Mouse (Mus musculus) embryonic facial prominence, embryonic 10.5 days (tissue): ENCODE results near the gene Slc12a7. TPM values are rescaled to one million over a fixed set of nuclear protein-coding genes. Genes with fewer than 3 reads are reported as not detected.
A peak's percentile ranks its signal among the peaks of the same experiment; 100 is the strongest.

ENCODE experiments used
- DNase-seq: peaks from one replicate; pipeline ENCODE4 v3.0.0-alpha.2; 2017; ENCODE audit warnings: low spot score
- H3K27ac ChIP-seq: fragments of 300-500 bp; sonication (generic); replicated peaks from 2 replicates; pipeline ENCODE4 v1.5.1; 2016; ENCODE audit warnings: mild to moderate bottlenecking
- H3K27me3 ChIP-seq: fragments of 300-500 bp; sonication (generic); replicated peaks from 2 replicates; pipeline ENCODE4 v1.6.1; 2016; ENCODE audit warnings: low read depth, mild to moderate bottlenecking; ENCODE audit not compliant: poor library complexity, severe bottlenecking
- H3K36me3 ChIP-seq: fragments of 300-500 bp; sonication (generic); replicated peaks from 2 replicates; pipeline ENCODE4 v1.6.1; 2016; ENCODE audit warnings: mild to moderate bottlenecking, moderate library complexity
- H3K4me1 ChIP-seq: fragments of 300-500 bp; sonication (generic); 2 replicates; pipeline ENCODE4 v1.6.1; 2016
- H3K4me3 ChIP-seq: fragments of 300-500 bp; sonication (generic); 2 replicates; pipeline ENCODE4 v1.5.1; 2016; ENCODE audit warnings: mild to moderate bottlenecking, moderate library complexity
- H3K9me3 ChIP-seq: fragments of 300-500 bp; sonication (generic); 2 replicates; pipeline ENCODE4 v1.6.1; 2016; ENCODE audit warnings: mild to moderate bottlenecking
- WGBS: fragments of 180-500 bp; shearing (Covaris S2); methylation state at CpG from one replicate; pipeline ENCODE4 v1.1.7; 2016; 5-methylcytosine and 5-hydroxymethylcytosine counted together
- polyA plus RNA-seq: library from polyadenylated mRNA; unstranded; fragments of >200 nt; fragmentation: Nextera tagmentation; extraction: Ambion mirVana; gene quantifications from 2 replicates; pipeline ENCODE4 v1.2.1, GENCODE M21; 2016

Slc12a7 gene
- polyA plus RNA-seq, 1 experiment from 2014 or later, result 53.5 TPM

DNA sequence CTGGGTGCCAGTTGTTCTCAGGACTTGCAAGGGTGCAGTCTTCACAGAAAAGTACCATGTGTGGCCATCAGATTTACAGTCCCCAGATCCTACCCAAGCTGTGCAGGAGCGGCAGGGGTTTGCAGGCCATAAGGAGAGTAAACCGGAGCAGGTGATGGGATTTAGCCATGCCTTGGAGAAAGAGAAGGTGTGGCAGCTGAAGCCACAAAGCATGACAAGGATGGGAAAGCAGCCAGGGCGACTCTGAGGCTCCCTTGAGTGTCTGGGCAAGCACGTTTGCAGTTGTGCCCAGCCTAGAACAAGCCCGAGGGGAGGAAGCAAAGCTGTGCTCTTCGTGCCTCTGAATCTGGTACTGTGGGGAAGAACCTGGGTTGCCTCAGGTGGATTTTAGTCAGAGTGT lies 17.5 kb downstream of the Slc12a7 start:
- peaks cover 27% of the 10 kb centered on the region for H3K4me1 ChIP-seq

DNA sequence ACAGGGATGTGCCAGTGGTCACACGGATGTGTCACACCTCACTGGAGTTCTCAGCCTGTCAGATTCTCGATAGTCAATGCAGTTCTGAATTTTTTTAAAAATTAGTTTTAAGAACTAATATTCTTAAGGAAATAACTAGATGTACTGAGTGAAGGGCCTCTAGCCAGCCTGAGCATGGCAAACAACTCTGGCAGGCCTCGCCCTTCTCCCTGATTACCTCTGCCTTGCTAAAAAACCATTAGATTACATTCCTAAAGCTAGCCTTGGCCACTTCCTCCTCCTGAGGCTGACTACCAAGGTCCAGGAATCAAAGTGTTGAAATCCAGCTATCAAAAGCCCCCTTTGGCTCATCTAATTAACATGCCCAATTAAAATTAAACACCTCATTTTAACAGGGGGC lies 18.4 kb downstream of the Slc12a7 start:
- Histone ChIP-seq H3K27ac (no peak overlapping the region), H3K4me1 (peaks cover 27% of the 10 kb centered on the region), H3K9me3 (no peaks in the 10 kb centered on the region), H3K27me3 (peaks cover 29% of the 10 kb centered on the region), H3K4me3 (no peak overlapping the region), H3K36me3 (no peaks in the 10 kb centered on the region)
- WGBS, result 90% methylated on average over 3 of the region's 3 CpGs
- no peak for DNase-seq

More for the DNA sequence above, 17.5 kb downstream of the Slc12a7 start:
- Histone ChIP-seq H3K9me3 (no peaks in the 10 kb centered on the region), H3K36me3 (no peaks in the 10 kb centered on the region), H3K27me3 (peaks cover 29% of the 10 kb centered on the region), H3K27ac (no peak overlapping the region), H3K4me3 (no peak overlapping the region)
- 65% methylated on average over 6 of the region's 6 CpGs for WGBS
- DNase-seq, result no peak

DNA sequence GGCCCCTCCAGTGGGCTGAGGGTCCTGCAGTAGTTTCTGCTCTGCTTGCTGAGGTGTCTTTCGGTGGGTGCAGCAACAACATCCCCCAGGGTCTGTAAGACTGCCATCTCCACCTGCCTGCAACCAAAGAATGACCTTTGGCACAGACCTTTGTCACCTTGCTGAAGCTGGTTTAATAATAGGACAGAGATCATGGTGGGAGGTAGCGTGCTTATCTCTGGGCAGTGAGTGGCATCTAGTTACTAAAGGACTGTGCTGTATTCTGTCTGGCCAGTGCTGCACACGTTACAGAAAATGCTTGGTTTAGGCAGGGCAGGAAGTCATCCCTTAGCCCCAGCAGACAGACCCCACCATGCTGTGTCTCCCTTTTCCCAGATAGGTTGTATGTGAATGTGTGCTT lies 22.9 kb downstream of the Slc12a7 start:
- DNase-seq, result no peak
- Histone ChIP-seq H3K9me3 (no peaks in the 10 kb centered on the region), H3K27ac (no peak overlapping the region), H3K27me3 (0 out of 2 replicates have a peak, but pooled peaks cover 1% of the 10 kb centered on the region), H3K36me3 (no peaks in the 10 kb centered on the region), H3K4me1 (peaks cover 8% of the 10 kb centered on the region; the same call in 1 of the 2 replicates), H3K4me3 (no peak overlapping the region)
- 68% methylated on average over 3 of the region's 3 CpGs for WGBS

DNA sequence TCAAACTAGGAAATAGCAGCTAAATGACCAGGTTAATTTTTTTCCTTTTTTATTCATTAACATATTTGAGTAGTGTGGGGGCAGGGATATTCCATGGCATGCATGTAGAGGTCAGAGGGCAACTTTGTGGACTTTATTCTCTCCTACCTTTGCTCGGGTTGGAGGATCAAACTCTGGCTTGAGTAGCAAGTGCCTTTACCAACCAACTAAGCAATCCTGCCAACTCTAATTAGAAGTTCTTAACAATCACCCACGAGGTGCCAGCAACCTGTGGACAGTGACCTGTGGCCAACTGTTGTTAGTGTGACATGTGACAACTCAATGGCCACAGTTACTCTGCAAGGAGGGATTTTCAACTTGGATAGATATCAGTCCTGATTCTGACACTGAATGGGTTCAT lies 24.0 kb downstream of the Slc12a7 start:
- H3K4me1 ChIP-seq, result peaks cover 8% of the 10 kb centered on the region; the same call in 1 of the 2 replicates
- H3K9me3 ChIP-seq, result no peaks in the 10 kb centered on the region
- H3K4me3 ChIP-seq, result no peak overlapping the region
- DNase-seq, result no peak
- no peak overlapping the region for H3K27ac ChIP-seq
- 62% methylated on average over 2 of the region's 2 CpGs for WGBS
- H3K36me3 ChIP-seq, result no peaks in the 10 kb centered on the region
- no peaks in the 10 kb centered on the region for H3K27me3 ChIP-seq

DNA sequence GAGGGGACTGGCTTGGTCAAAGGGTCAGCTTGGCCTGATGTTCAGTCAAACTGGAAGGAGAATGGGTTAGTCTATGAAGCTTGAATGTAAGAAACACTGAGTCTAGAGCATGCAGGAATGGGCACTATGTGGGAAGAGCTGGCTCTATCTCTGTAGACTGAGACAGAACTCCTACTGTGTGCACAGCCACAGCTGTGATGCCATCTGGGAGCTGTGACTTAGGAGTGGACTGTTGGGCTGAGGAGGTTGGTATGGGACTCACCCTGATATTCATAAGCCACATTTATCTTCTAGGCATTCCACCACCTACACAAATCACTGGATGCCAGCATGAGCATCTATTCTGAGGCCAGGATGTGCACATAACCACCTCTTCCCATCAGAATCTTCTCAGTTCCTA lies 24.5 kb downstream of the Slc12a7 start:
- no peak overlapping the region for H3K4me3 ChIP-seq
- peaks cover 8% of the 10 kb centered on the region; the same call in 1 of the 2 replicates for H3K4me1 ChIP-seq
- no peaks in the 10 kb centered on the region for H3K9me3 ChIP-seq
- no peaks in the 10 kb centered on the region for H3K27me3 ChIP-seq
- no peaks in the 10 kb centered on the region for H3K36me3 ChIP-seq
- no peak overlapping the region for H3K27ac ChIP-seq
- no peak for DNase-seq

DNA sequence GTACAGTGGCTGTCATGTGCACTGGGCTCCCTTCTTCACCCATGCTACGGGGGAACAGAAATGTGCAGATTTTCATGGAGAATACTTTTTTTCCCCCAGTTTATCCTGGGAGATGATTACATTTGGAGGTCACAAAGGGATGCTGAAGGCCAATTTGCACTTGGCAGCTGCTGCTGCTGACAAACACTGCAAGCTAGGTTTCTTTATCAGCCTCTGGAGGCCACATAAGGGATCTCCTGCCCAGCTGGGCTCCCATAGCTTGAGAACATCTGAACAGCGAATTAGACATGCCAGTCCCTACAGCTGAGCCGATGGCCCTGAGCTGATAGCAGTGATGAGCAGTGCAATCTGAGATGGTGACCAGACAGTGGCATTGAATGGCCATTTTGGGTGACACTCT lies 26.7 kb downstream of the Slc12a7 start:
- Histone ChIP-seq H3K36me3 (no peaks in the 10 kb centered on the region), H3K4me1 (peaks cover 12% of the 10 kb centered on the region), H3K4me3 (no peak overlapping the region), H3K27me3 (no peaks in the 10 kb centered on the region), H3K9me3 (no peaks in the 10 kb centered on the region), H3K27ac (no peak overlapping the region)
- 84% methylated on average over 3 of the region's 3 CpGs for WGBS
- no peak for DNase-seq

DNA sequence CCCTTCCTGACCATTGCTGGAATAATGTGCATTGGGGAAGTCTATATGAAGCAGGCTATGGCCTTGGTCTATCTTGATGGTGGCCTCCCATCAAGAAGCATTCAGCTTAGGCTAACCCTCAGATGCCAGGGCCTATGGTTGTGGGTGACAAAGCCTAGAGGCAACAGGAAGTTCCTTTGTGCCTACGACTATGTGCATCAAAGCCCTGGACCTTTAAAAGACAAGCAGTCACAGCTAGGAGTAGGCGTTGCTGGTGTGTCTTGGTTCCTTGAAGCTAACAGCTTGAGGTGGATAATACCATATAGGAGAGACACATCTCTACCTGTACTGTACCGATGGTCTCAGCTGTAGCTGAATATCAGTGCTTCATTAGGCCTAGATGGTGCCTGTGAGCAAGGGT lies 27.2 kb downstream of the Slc12a7 start:
- WGBS, result 87% methylated on average over 3 of the region's 3 CpGs
- Histone ChIP-seq H3K4me1 (peaks cover 18% of the 10 kb centered on the region), H3K4me3 (no peak overlapping the region), H3K27ac (no peak overlapping the region), H3K9me3 (no peaks in the 10 kb centered on the region), H3K36me3 (no peaks in the 10 kb centered on the region), H3K27me3 (no peaks in the 10 kb centered on the region)
- no peak for DNase-seq

DNA sequence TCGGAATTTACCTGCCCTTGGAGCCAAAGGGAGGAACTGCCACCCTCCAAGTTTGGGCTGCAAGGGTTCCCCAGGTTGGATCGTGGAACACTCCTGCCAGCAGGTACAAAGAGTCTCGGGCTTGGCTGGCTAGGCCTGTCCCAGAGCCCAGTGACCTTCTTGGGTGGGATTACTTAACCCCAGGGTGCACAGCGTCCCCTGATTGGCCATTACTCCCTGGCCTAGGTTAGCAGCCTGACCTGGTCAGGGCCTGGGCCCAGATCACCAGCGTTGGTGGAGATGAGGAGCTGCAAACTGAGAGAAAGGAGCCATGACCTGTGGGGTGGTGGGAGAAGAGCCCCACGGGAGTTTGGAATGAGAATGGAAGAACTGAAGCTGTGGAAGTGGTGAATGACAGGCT lies 30.0 kb downstream of the Slc12a7 start:
- H3K27ac ChIP-seq, result peak overlapping the region; percentile 93
- H3K4me1 ChIP-seq, result peaks cover 46% of the 10 kb centered on the region
- no peaks in the 10 kb centered on the region for H3K9me3 ChIP-seq
- peak overlapping the region; percentile 82 for H3K4me3 ChIP-seq
- WGBS, result 30% methylated on average over 6 of the region's 6 CpGs
- no peak for DNase-seq
- H3K36me3 ChIP-seq, result peaks cover 20% of the 10 kb centered on the region
- no peaks in the 10 kb centered on the region for H3K27me3 ChIP-seq

DNA sequence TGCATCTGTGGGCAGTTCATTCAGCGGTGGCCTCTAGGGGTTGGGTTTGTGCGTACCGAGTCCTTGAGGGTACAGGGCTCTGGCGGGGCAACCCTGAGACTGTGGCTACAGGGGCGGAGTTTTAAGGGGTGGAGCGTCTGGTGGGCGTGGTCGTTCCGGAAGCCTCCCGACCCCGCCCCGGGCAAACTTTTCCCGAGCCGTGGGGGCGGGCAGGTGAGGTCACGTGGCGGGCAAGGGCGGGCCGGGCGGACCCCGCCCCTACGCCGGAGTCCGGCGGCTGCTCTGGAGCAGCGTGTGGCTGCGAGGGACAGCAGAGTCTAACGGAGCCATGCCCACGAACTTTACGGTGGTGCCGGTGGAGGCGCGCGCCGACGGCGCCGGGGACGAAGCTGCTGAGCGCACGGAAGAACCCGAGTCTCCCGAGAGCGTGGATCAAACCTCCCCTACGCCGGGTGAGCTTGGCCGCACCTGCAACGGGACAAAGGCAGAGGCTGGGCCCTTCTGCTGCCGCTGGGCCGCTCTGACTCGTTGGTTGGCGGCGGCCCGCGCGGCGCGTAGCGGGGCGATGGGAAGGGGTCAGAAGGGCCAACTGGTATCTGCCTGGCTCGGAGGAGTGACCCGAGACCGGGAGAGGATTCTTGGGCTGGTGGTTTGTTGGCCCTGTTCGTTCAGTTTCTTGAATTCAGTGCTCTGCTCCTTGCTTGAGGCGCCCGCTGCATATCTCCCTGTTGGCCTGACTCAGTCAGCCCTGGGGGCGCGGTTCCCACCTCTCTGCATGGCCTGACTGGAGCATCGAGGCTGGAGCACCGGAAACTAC lies 30.8 kb downstream of the Slc12a7 start:
- H3K4me3 ChIP-seq, result peak overlapping the region; percentile 82
- DNase-seq, result peak; percentile 97
- peaks cover 53% of the 10 kb centered on the region for H3K4me1 ChIP-seq
- H3K27me3 ChIP-seq, result no peaks in the 10 kb centered on the region
- H3K27ac ChIP-seq, result peak overlapping the region; percentile 93
- H3K36me3 ChIP-seq, result peaks cover 27% of the 10 kb centered on the region
- H3K9me3 ChIP-seq, result no peaks in the 10 kb centered on the region
- under 1% methylated on average over 70 of the region's 70 CpGs for WGBS

DNA sequence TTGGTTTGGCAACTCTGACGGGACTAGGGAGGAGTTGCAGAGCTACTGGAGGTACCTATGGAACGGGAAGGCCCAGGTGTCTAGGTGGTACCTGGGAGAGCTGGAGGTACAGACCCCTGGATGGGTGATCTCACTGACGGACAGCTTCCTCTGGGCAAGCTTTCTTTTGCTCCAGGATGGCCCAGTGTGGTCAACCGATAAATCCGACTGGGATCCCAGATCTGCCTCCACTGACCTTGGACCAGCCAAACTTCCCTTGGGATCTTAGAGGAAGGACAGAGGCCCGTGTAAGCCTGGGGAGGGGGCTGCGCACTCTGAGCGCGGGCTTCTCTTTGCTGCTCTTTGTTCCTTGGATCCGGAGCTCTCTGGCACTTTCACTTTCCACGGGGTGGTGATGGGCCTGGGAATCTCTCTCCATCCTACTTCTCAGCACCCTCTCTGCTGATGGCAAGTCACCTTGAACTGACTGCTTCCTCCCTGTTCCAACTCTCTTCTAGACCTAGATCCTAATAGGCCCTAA lies 31.4 kb downstream of the Slc12a7 start:
- Histone ChIP-seq H3K9me3 (no peaks in the 10 kb centered on the region), H3K27me3 (no peaks in the 10 kb centered on the region), H3K4me1 (peaks cover 59% of the 10 kb centered on the region), H3K4me3 (peak overlapping the region; percentile 82), H3K27ac (peak overlapping the region; percentile 93), H3K36me3 (peaks cover 33% of the 10 kb centered on the region)
- peak; percentile 63 for DNase-seq
- under 1% methylated on average over 11 of the region's 11 CpGs for WGBS

DNA sequence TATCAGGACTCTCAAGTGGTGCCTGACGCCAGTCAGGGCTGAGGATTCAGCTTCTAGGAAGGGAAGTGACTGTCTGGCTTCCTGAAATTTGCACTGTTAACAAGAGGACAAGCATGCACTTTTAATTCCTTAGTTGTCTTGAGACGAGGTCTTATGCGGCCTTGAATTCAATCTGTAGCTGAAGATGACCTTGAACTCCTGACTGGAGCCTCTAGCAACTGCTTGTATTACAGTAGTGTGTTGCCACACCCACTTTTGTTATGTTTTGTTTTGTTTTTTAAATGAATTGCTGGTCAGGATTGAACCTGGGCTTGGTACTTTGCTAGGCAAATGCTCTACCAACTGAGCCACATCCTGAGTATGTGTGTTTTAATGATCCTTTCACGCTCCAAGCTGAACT lies 32.5 kb downstream of the Slc12a7 start:
- Histone ChIP-seq H3K9me3 (no peaks in the 10 kb centered on the region), H3K36me3 (peaks cover 44% of the 10 kb centered on the region), H3K4me3 (peak overlapping the region; percentile 82), H3K27ac (peak overlapping the region; percentile 93; the same call in 1 of the 2 replicates), H3K4me1 (peaks cover 70% of the 10 kb centered on the region), H3K27me3 (no peaks in the 10 kb centered on the region)
- DNase-seq, result no peak
- 71% methylated on average over 4 of the region's 4 CpGs for WGBS

DNA sequence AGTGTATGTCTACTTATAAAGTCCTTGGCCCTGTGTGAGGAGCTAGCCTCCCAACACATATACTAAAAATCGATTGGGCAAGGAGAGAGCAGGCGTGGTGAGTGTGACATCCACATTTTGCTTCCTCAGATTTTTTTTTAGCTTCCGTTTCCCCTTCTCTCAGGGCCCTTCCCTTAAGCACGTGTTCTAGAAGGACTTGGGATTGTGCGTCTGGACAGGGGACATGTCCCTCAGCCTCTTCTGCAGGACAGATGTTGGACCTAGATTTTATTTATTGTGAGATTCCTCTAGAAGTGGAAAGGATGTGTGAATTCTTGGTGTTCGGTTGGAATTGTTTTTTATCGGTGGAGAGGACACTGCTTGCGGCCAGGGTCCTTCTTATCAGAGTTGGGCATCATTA lies 34.3 kb downstream of the Slc12a7 start:
- H3K4me1 ChIP-seq, result peaks cover 86% of the 10 kb centered on the region
- no peaks in the 10 kb centered on the region for H3K9me3 ChIP-seq
- WGBS, result 88% methylated on average over 8 of the region's 8 CpGs
- no peak for DNase-seq
- H3K36me3 ChIP-seq, result peaks cover 52% of the 10 kb centered on the region
- no peak overlapping the region for H3K27ac ChIP-seq
- H3K27me3 ChIP-seq, result no peaks in the 10 kb centered on the region
- no peak overlapping the region for H3K4me3 ChIP-seq

DNA sequence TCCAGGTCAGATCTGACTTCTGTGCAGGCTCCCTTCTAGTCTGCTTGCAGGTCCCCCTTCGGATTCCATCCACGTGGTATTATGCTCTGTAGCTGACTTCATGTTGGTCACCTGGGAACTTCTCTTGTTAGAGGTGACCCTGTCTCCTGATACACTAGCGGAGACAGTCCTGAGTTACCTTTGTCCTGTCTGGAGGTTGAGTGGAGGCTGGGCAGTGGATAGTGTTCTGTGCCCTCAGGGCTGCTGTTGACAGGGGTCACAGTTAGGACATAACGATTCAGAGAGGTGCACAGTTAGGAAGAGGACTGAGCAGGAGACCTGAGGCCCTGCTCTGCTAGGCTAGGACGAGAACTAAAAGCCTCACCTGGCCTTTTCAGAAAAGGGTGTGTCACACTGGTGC lies 34.9 kb downstream of the Slc12a7 start:
- Histone ChIP-seq H3K9me3 (no peaks in the 10 kb centered on the region), H3K36me3 (peaks cover 55% of the 10 kb centered on the region), H3K27ac (no peak overlapping the region), H3K27me3 (no peaks in the 10 kb centered on the region), H3K4me3 (no peak overlapping the region), H3K4me1 (peaks cover 92% of the 10 kb centered on the region)
- 77% methylated on average over 5 of the region's 5 CpGs for WGBS
- DNase-seq, result no peak
